Mouse (Mus musculus) E14TG2a.4 (cell line): Measurements from ENCODE around the gene Lmntd1.

Experiments used
- CTCF ChIP-seq: conservative IDR thresholded peaks from 2 replicates; pipeline ENCODE4 v1.5.1; 2014; ENCODE audit warnings: low read length
- NANOG ChIP-seq: IDR thresholded peaks from 2 replicates; pipeline ENCODE4 v1.6.1; 2014; ENCODE audit warnings: borderline replicate concordance, low read length, mixed read lengths

DNA sequence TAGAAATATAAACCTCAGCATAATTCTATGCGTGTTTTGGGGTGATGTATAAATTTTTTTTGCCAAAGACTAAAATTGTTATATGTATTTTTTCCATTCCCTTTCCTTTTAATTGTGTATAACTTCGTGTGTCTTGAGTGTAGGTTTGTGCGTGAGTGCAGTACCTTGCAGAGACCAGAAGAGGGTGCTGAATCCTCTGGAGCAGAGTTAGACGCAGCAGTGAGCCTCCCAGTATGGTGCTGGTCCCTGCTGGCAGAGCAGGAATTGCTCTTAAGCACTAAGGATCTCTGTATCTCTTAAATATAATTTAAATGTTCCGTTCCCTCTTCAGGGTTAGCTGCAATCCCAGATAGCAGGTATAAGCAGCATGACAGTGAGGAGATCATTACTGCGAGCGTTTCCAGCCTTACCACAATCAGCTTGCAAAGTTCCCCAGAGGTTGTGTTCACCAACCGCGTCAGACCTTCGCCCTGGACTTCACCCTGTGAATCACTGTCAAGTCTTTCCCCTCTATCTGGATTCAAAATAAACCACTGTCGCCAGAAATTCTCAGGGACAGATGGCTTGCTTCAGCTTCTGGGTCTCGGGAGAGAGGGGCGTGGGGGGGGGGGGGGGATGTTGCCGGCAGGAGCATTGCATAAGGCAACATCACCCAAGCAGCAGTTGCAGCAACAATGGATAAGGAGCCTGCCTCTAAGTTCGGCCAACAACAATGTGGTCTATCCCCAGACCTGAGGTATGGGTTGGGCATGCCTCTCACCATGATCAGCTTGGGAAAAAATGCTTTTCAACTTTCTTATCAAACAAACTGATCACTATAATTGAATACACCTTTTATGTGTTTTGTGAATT, 42.8 kb upstream of the Lmntd1 start:
- TF ChIP-seq CTCF (peak; percentile 91), NANOG (no peak)
